Mouse (Mus musculus) heart, postnatal 0 days (tissue): ENCODE results near the gene Ccdc141. TPM values are rescaled to one million over a fixed set of nuclear protein-coding genes. Genes with fewer than 3 reads are reported as not detected.
A peak's percentile ranks its signal among the peaks of the same experiment; 100 is the strongest.

Experiments used
- ATAC-seq: fragments of 200-750 bp; cut with Nextera tagmentation; 2 replicates; pipeline ENCODE4 v1.8.0; 2017; ENCODE audit warnings: low read depth, moderate number of reproducible peaks, moderate library complexity; ENCODE audit not compliant: insufficient read depth
- DNase-seq: peaks from one replicate; pipeline ENCODE4 v3.0.0-alpha.2; 2016; ENCODE audit warnings: low spot score
- H3K27ac ChIP-seq: fragments of 300-500 bp; sonication (generic); 2 replicates; pipeline ENCODE4 v1.5.1; 2014; ENCODE audit warnings: low read depth, mild to moderate bottlenecking
- H3K27me3 ChIP-seq: fragments of 300-500 bp; sonication (generic); 2 replicates; pipeline ENCODE4 v1.6.1; 2014; ENCODE audit warnings: low read length, mixed read lengths; ENCODE audit not compliant: control insufficient read depth, insufficient read depth
- H3K36me3 ChIP-seq: fragments of 300-500 bp; sonication (generic); replicated peaks from 2 replicates; pipeline ENCODE4 v1.6.1; 2014; ENCODE audit warnings: low read length, mixed read lengths; ENCODE audit not compliant: control insufficient read depth, insufficient read depth
- H3K4me1 ChIP-seq: fragments of 300-500 bp; sonication (generic); 2 replicates; pipeline ENCODE4 v1.6.1; 2014; ENCODE audit warnings: antibody characterized with exemption; ENCODE audit not compliant: control insufficient read depth, insufficient read depth
- H3K4me2 ChIP-seq: fragments of 300-500 bp; sonication (generic); 2 replicates; pipeline ENCODE4 v1.6.1; 2014; ENCODE audit warnings: low read depth, mild to moderate bottlenecking, low read length, moderate library complexity
- H3K4me3 ChIP-seq: fragments of 300-500 bp; sonication (generic); 2 replicates; pipeline ENCODE4 v1.5.1; 2014; ENCODE audit warnings: low read depth, low read length
- H3K9ac ChIP-seq: fragments of 300-500 bp; sonication (generic); replicated peaks from 2 replicates; pipeline ENCODE4 v1.6.1; 2014; ENCODE audit warnings: low read depth, low read length, mixed read lengths
- H3K9me3 ChIP-seq: fragments of 300-500 bp; sonication (generic); replicated peaks from 2 replicates; pipeline ENCODE4 v1.6.1; 2016; ENCODE audit warnings: low read length; ENCODE audit not compliant: control insufficient read depth
- CTCF ChIP-seq: IDR thresholded peaks from 2 replicates; pipeline ENCODE4 v1.5.1; 2016; ENCODE audit warnings: antibody characterized with exemption, control low read depth, low read depth
- EP300 ChIP-seq: IDR thresholded peaks from 2 replicates; pipeline ENCODE4 v1.6.1; 2016; ENCODE audit warnings: antibody characterized with exemption, low read depth
- WGBS: fragments of 180-500 bp; shearing (Covaris S2); extraction: QIAGEN DNeasy Blood & Tissue Kit; methylation state at CpG from one replicate; pipeline ENCODE4 v1.1.7; 2014; 5-methylcytosine and 5-hydroxymethylcytosine counted together
- polyA plus RNA-seq: library from polyadenylated mRNA; unstranded; fragments of >200 nt; fragmentation: Nextera tagmentation; extraction: Ambion mirVana; gene quantifications from 2 replicates; pipeline ENCODE4 v1.2.1, GENCODE M21; 2015
- total RNA-seq: library from RNA; depleted of rRNA; stranded (reverse); fragments of >200 nt; gene quantifications from 2 replicates; pipeline ENCODE4 v1.2.3, GENCODE M21; 2014; ENCODE audit warnings: low replicate concordance

The Ccdc141 gene
- total and polyA plus RNA-seq, 2 experiments from 2014 or later = 139 to 162 TPM

DNA sequence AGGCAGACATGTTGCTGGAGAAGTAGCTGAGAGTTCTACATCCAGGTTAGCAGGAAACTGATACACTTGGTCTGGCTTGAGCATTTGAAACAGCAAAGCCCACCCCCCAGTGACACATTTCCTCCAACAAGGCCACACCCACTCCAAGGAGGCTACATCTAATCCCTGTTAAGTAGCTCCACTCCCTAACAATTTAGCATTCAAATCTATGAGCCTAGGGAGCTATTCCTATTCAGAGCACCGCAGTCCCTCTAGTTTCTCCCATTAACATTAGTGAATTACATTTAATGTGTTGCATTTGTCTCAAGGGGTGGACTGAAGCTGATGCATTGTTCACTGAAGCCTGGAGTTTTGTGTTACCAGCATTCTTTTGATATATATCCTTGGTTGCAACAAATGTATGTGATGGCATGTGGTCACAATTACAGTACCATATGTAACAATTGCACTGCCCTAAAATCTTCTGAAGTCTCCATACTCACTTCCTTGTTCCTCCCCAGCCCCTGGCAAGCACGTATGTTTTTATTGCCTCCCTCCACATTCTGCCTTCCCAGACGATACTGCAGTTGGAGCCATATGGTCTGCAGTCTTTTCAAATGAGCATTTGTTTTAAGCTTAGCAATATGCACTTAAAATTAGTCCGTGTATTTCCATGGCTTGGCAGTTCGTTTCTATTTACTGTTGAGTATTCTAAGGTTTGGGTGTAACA, 177.8 kb downstream of the Ccdc141 start:
- TF ChIP-seq EP300 = no peak
- TF ChIP-seq CTCF = no peak

DNA sequence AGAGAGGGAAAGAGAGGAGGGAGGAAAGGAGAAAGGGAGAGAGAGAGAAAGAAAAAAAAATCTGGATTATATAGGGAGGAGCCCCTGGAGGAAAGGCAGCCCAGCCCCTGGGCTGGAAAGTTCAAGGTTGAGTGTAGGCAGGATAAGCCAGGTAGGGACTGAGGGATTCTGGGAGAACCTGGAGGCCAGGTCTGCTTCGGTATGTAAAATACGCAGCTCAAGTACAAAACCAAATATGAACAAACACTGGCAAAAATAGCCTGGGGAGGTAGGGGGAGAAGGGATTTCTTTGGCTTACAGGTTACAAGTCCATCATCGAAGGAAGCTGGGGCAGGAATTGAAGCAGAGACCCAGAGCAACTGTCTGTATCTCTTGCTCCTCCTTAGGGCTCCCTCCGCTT, 183.1 kb downstream of the Ccdc141 start:
- WGBS = 89% methylated on average over 4 of the region's 4 CpGs
- Histone ChIP-seq H3K27ac (no peak overlapping the region), H3K4me3 (no peak overlapping the region), H3K4me2 (no peak overlapping the region), H3K4me1 (peaks cover 10% of the 10 kb centered on the region; the same call in 1 of the 2 replicates), H3K9ac (no peak overlapping the region), H3K27me3 (no peaks in the 10 kb centered on the region), H3K36me3 (no peaks in the 10 kb centered on the region), H3K9me3 (no peaks in the 10 kb centered on the region)
- no peak for ATAC-seq
- TF ChIP-seq EP300 (no peak), CTCF (no peak)
- no peak for DNase-seq

More for the DNA sequence above, 177.8 kb downstream of the Ccdc141 start:
- 78% methylated on average over 5 of the region's 5 CpGs for WGBS
- ATAC-seq (no peak), DNase-seq (no peak)
- Histone ChIP-seq H3K4me3 (no peak overlapping the region), H3K27ac (no peak overlapping the region), H3K27me3 (no peaks in the 10 kb centered on the region), H3K4me2 (no peak overlapping the region), H3K4me1 (no peaks in the 10 kb centered on the region), H3K36me3 (no peaks in the 10 kb centered on the region), H3K9ac (no peak overlapping the region), H3K9me3 (no peaks in the 10 kb centered on the region)

DNA sequence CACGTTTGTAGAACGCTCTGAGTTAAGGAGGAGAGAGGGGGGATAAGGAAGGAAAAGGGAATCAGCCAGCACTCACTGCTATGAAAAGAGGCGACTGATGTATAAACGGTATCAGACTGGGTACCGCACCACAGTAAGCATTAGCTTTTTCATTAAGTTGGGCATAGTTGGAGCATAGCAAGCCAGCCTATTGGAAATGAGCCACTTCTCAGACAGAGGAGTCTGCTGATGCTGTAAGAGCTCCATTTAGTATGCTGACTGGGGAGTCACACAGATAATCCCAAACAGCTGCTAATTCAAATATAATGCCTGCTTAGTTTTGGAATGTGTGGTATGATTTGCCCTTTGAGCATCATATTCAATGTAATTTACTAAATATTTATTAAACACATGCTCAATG, 186.1 kb downstream of the Ccdc141 start:
- 49% methylated on average over 5 of the region's 5 CpGs for WGBS
- DNase-seq = no peak
- H3K4me2 ChIP-seq = peak overlapping the region; percentile 58

DNA sequence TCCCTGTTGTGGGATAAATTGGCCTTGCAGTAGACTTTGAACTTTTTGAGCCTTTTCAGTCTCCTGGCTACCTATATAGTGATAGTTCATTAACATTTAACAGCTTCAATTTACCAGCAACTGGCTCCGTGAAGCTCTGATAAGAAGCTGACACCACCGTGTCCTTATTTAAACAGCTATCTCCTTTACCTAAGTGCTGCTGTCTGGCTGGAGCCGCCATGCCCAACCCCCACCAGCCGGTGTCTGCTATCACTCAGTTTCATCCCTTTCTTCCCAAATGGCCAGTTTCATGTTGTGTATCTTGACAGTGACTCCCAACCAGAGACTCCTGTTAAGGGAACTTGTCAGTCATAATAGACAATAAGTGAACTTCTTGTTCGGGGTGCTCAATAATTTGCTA, 186.8 kb downstream of the Ccdc141 start:
- Histone ChIP-seq H3K27ac (peak overlapping the region; percentile 93), H3K4me1 (peaks cover 10% of the 10 kb centered on the region; the same call in 1 of the 2 replicates), H3K9ac (no peak overlapping the region), H3K36me3 (no peaks in the 10 kb centered on the region), H3K4me2 (peak overlapping the region; percentile 58), H3K9me3 (no peaks in the 10 kb centered on the region), H3K27me3 (no peaks in the 10 kb centered on the region), H3K4me3 (peak overlapping the region; percentile 54; the same call in 1 of the 2 replicates)
- DNase-seq (no peak), ATAC-seq (no peak)
- TF ChIP-seq EP300 (no peak), CTCF (no peak)
- WGBS = 13% methylated on average over 5 of the region's 5 CpGs

More for the DNA sequence above, 186.1 kb downstream of the Ccdc141 start:
- Histone ChIP-seq H3K4me3 (no peak overlapping the region), H3K4me1 (peaks cover 10% of the 10 kb centered on the region; the same call in 1 of the 2 replicates), H3K36me3 (no peaks in the 10 kb centered on the region), H3K9me3 (no peaks in the 10 kb centered on the region), H3K27ac (peak overlapping the region; percentile 93), H3K9ac (no peak overlapping the region), H3K27me3 (no peaks in the 10 kb centered on the region)
- ATAC-seq = no peak
- no peak for TF ChIP-seq EP300
- no peak for TF ChIP-seq CTCF

DNA sequence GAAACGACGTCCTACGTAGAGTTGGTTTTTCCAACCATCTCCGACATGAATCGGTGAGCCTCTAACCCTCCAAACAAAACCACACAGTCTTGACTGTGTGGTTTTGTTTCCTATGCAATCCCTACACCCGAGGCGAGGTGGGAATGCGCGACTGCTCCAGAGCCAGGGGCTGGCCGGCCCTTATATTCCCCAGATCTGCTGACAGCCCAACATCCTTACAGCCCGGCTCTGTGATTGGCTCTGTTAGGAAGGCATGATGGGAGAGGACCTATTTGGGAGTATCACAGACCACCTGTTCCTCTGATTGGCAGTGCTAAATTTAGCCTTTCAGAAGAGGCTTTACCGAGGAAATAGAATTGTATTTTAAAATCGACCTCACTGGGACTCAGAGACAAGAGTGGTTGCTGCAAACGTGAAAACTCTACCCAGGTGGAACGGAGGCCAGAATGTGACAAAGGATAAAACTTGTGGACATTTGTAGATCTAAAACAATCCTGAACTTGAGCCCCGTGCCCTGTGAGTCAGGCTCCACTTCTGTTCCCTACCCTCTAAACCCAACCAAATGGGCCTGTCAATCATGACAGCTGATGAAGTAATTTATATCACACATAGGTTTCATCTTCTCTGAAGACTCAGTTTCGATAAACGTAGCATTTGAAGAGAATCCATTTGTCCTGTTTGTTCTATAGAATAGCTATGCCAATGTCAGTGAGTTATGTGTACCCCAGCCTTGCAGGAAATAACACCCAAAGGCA, 187.9 kb downstream of the Ccdc141 start, which contains the start of gene Ttn:
TSS of gene Ttn (minus strand) at position 157 of the 755 bp plus-strand sequence.
- Histone ChIP-seq H3K27ac (peak within 1 kb of the TSS; percentile 99), H3K9ac (peak within 1 kb of the TSS; percentile 75), H3K27me3 (no peaks in the 10 kb centered on the region), H3K4me3 (peak within 1 kb of the TSS; percentile 54), H3K9me3 (no peaks in the 10 kb centered on the region), H3K4me1 (peaks cover 10% of the 10 kb centered on the region; the same call in 1 of the 2 replicates), H3K36me3 (peaks cover 7% of the 10 kb centered on the region; the same call in 1 of the 2 replicates), H3K4me2 (peak within 1 kb of the TSS; percentile 58)
- ATAC-seq = peak; percentile 90
- no peak for TF ChIP-seq EP300
- no peak for TF ChIP-seq CTCF
- 25% methylated on average over 18 of the region's 18 CpGs for WGBS
- peak; percentile 98 for DNase-seq
